Comparison of ENCODE assay signal across 18 mouse cellular contexts in the genomic region with DNA sequence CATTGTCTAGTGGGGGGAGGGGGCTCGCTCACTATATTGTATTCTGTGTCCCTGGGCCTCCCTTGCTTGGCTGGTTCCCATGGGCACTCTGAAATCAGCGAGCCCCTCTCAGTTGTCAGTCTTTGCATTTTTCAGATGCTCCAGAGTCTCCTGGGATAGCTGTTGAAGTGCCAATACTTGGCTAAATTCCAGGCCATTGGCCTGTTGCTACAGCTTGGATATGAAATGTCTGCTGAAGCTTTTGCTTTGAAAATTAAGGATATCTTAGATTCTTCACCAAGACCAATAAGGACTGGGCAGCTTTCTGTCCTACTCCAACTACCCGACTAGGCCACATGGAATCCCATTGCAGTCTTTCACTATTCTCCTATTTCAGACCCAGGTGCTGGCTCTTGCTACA.
A peak's percentile ranks its signal among the peaks of the same experiment; 100 is the strongest.
DNase-seq lines count a peak whose midpoint lies in the region; ATAC-seq and TF ChIP-seq lines count a peak whose summit lies in the region.
"Had no signal": no experiment of that assay in that cellular context is flagged by ENCODE, and none has a peak within 500 bp of the region (broad histone marks: within the 10 kb centered on the region; RNA-seq: fewer than 3 reads in every experiment).

No protein-coding gene starts in this region.

- no peak for ATAC-seq in embryonic facial prominence, embryonic 14.5 days (ENCODE audit: low read depth)
- ATAC-seq in heart, embryonic 15.5 days (replicated peaks; ENCODE audit: insufficient number of reproducible peaks, insufficient read depth, low FRiP score, low read depth): no peak
- ATAC-seq in lung, postnatal 0 days: no peak
- no peak for ATAC-seq in neural tube, embryonic 14.5 days (ENCODE audit: low read depth)
- ATAC-seq: activated CD4-positive, CD25-positive, alpha-beta regulatory T cell, adult 4 months had no signal

- no peak overlapping the region for H3K4me3 ChIP-seq in embryonic facial prominence, embryonic 14.5 days (ENCODE audit: low read depth, low read length)
- no peak overlapping the region for H3K4me3 ChIP-seq in embryonic facial prominence, embryonic 10.5 days
- H3K4me3 ChIP-seq in heart, embryonic 15.5 days: no peak overlapping the region
- no peak overlapping the region for H3K4me3 ChIP-seq in lung, postnatal 0 days (ENCODE audit: low read depth, low read length)
- no peak overlapping the region for H3K4me3 ChIP-seq in neural tube, embryonic 14.5 days (ENCODE audit: low read depth, low read length)
- H3K4me3 ChIP-seq: erythroblast, embryonic 14.5 days; limb, embryonic 13.5 days; liver, embryonic 15.5 days had no signal

- TF ChIP-seq CTCF in lung, postnatal 0 days (IDR thresholded peaks at IDR 0.05): no peak

- no peak overlapping the region for H3K27ac ChIP-seq in embryonic facial prominence, embryonic 14.5 days (replicated peaks; ENCODE audit: low read depth, low read length)
- H3K27ac ChIP-seq in embryonic facial prominence, embryonic 10.5 days (replicated peaks): no peak overlapping the region
- H3K27ac ChIP-seq in heart, embryonic 15.5 days: peak overlapping the region; percentile 34; the same call in 1 of the 2 replicates
- no peak overlapping the region for H3K27ac ChIP-seq in lung, postnatal 0 days (ENCODE audit: low read length)
- H3K27ac ChIP-seq in neural tube, embryonic 14.5 days (ENCODE audit: low read depth, low read length): peak overlapping the region; percentile 29; the same call in 1 of the 2 replicates
- H3K27ac ChIP-seq: limb, embryonic 13.5 days; liver, embryonic 15.5 days had no signal

- H3K27me3 ChIP-seq in embryonic facial prominence, embryonic 14.5 days (replicated peaks; ENCODE audit: control insufficient read depth, insufficient read depth, low read length): no peaks in the 10 kb centered on the region
- no peaks in the 10 kb centered on the region for H3K27me3 ChIP-seq in embryonic facial prominence, embryonic 10.5 days (replicated peaks; ENCODE audit: low read depth, poor library complexity, severe bottlenecking)
- no peaks in the 10 kb centered on the region for H3K27me3 ChIP-seq in heart, embryonic 15.5 days
- no peaks in the 10 kb centered on the region for H3K27me3 ChIP-seq in lung, postnatal 0 days (replicated peaks; ENCODE audit: insufficient read depth, low read length)
- H3K27me3 ChIP-seq in neural tube, embryonic 14.5 days (ENCODE audit: control insufficient read depth, insufficient read depth, low read length): no peaks in the 10 kb centered on the region
- H3K27me3 ChIP-seq: CH12.LX; limb, embryonic 13.5 days; liver, embryonic 15.5 days had no signal

- peaks cover 32% of the 10 kb centered on the region for H3K4me1 ChIP-seq in embryonic facial prominence, embryonic 14.5 days (ENCODE audit: control insufficient read depth, insufficient read depth, low read length)
- peaks cover 34% of the 10 kb centered on the region for H3K4me1 ChIP-seq in embryonic facial prominence, embryonic 10.5 days
- peaks cover 33% of the 10 kb centered on the region for H3K4me1 ChIP-seq in heart, embryonic 15.5 days (replicated peaks)
- H3K4me1 ChIP-seq in lung, postnatal 0 days (ENCODE audit: insufficient read depth, low read depth, low read length): peaks cover 9% of the 10 kb centered on the region; the same call in 1 of the 2 replicates
- H3K4me1 ChIP-seq in neural tube, embryonic 14.5 days (ENCODE audit: control insufficient read depth, insufficient read depth, low read length): peaks cover 23% of the 10 kb centered on the region
- H3K4me1 ChIP-seq: liver, embryonic 15.5 days had no signal

- H3K9ac ChIP-seq in embryonic facial prominence, embryonic 14.5 days (ENCODE audit: low read depth, low read length): no peak overlapping the region
- H3K9ac ChIP-seq in heart, embryonic 15.5 days: no peak overlapping the region
- H3K9ac ChIP-seq in lung, postnatal 0 days (replicated peaks; ENCODE audit: low read depth): no peak overlapping the region
- no peak overlapping the region for H3K9ac ChIP-seq in neural tube, embryonic 14.5 days (replicated peaks; ENCODE audit: low read depth, low read length)
- H3K9ac ChIP-seq: limb, embryonic 13.5 days; liver, embryonic 15.5 days had no signal

- no peak overlapping the region for H3K4me2 ChIP-seq in embryonic facial prominence, embryonic 14.5 days (ENCODE audit: low read depth, low read length)
- no peak overlapping the region for H3K4me2 ChIP-seq in heart, embryonic 15.5 days
- no peak overlapping the region for H3K4me2 ChIP-seq in lung, postnatal 0 days (replicated peaks; ENCODE audit: low read depth, low read length)
- no peak overlapping the region for H3K4me2 ChIP-seq in neural tube, embryonic 14.5 days (ENCODE audit: low read depth, low read length)
- H3K4me2 ChIP-seq: limb, embryonic 13.5 days; liver, embryonic 15.5 days had no signal

- peak; percentile 40 for DNase-seq in embryonic facial prominence, embryonic 14.5 days (ENCODE audit: low spot score)
- no peak for DNase-seq in embryonic facial prominence, embryonic 10.5 days (ENCODE audit: low spot score)
- DNase-seq in heart, adult 8-10 months (ENCODE audit: low spot score): no peak
- DNase-seq in lung, postnatal 36 days: peak; percentile 10
- no peak for DNase-seq in lung, postnatal 0 days (ENCODE audit: low spot score)
- DNase-seq in right cerebral cortex, adult 2 months (ENCODE audit: low spot score in 2 of 2): no peak
- DNase-seq: adrenal gland, postnatal 25 days; cerebellum, postnatal 14 days; gastrocnemius, postnatal 36 days; kidney, adult 9 months; thymus, adult 18-20 months had no signal

- no peak for TF ChIP-seq EP300 in lung, postnatal 0 days (IDR thresholded peaks at IDR 0.05)

- WGBS in embryonic facial prominence, embryonic 14.5 days: 50% methylated on average over 3 of the region's 3 CpGs
- 73% methylated on average over 3 of the region's 3 CpGs for WGBS in embryonic facial prominence, embryonic 10.5 days
- 48% methylated on average over 3 of the region's 3 CpGs for WGBS in heart, embryonic 15.5 days
- WGBS in lung, postnatal 0 days: 75% methylated on average over 3 of the region's 3 CpGs
- 57% methylated on average over 3 of the region's 3 CpGs for WGBS in neural tube, embryonic 14.5 days

- no peaks in the 10 kb centered on the region for H3K9me3 ChIP-seq in embryonic facial prominence, embryonic 14.5 days (ENCODE audit: control insufficient read depth, low read length)
- H3K9me3 ChIP-seq in embryonic facial prominence, embryonic 10.5 days: no peaks in the 10 kb centered on the region
- no peaks in the 10 kb centered on the region for H3K9me3 ChIP-seq in heart, embryonic 15.5 days (replicated peaks)
- H3K9me3 ChIP-seq in lung, postnatal 0 days (ENCODE audit: low read length): no peaks in the 10 kb centered on the region
- H3K9me3 ChIP-seq in neural tube, embryonic 14.5 days (ENCODE audit: control insufficient read depth, low read length): no peaks in the 10 kb centered on the region
- H3K9me3 ChIP-seq: limb, embryonic 13.5 days; liver, embryonic 15.5 days had no signal

- no peaks in the 10 kb centered on the region for H3K36me3 ChIP-seq in embryonic facial prominence, embryonic 14.5 days (ENCODE audit: control insufficient read depth, insufficient read depth, low read length)
- H3K36me3 ChIP-seq in embryonic facial prominence, embryonic 10.5 days (replicated peaks): no peaks in the 10 kb centered on the region; the same call in 1 of the 2 replicates
- no peaks in the 10 kb centered on the region for H3K36me3 ChIP-seq in heart, embryonic 15.5 days
- H3K36me3 ChIP-seq in lung, postnatal 0 days (ENCODE audit: insufficient read depth, low read length): no peaks in the 10 kb centered on the region
- no peaks in the 10 kb centered on the region for H3K36me3 ChIP-seq in neural tube, embryonic 14.5 days (ENCODE audit: control insufficient read depth, insufficient read depth, low read length)
- H3K36me3 ChIP-seq: limb, embryonic 13.5 days; liver, embryonic 15.5 days had no signal

Comparison
In these comparisons a context has a peak if more than half of its experiments do, and no peak if none do; other contexts are left out.
1. DNase-seq: peak in embryonic facial prominence, embryonic 14.5 days (single experiment) and lung, postnatal 36 days (single experiment); none in embryonic facial prominence, embryonic 10.5 days (single experiment), heart, adult 8-10 months (single experiment), lung, postnatal 0 days (single experiment) and right cerebral cortex, adult 2 months (0 of 2).
2. H3K27ac ChIP-seq: peak in heart, embryonic 15.5 days (single experiment) and neural tube, embryonic 14.5 days (single experiment); none in embryonic facial prominence, embryonic 14.5 days (single experiment), embryonic facial prominence, embryonic 10.5 days (single experiment) and lung, postnatal 0 days (single experiment).